Mouse (Mus musculus) brain, embryonic 14.5 days (tissue): ENCODE measurements at regions not wholly inside any gene's neighbourhood (a gene's known extent, or its start where the extent isn't known, plus 50 kb on each side); places are given as distances from the start of the nearest gene placed in this dataset.

Experiments
- CTCF ChIP-seq: fragments of 200-500 bp; IDR thresholded peaks from 2 replicates; pipeline ENCODE4 v1.5.1; 2012; ENCODE audit warnings: inconsistent platforms, mild to moderate bottlenecking, moderate library complexity, borderline replicate concordance; ENCODE audit not compliant: insufficient read depth, insufficient read length; ENCODE audit errors: extremely low read depth
- POLR2A ChIP-seq: fragments of 200-500 bp; IDR thresholded peaks from 2 replicates; pipeline ENCODE4 v1.6.1; 2012; ENCODE audit warnings: mild to moderate bottlenecking, inconsistent platforms, borderline replicate concordance; ENCODE audit not compliant: poor library complexity, insufficient read depth, insufficient read length, severe bottlenecking; ENCODE audit errors: extremely low read depth

GRCm38 (mm10) chr8:116255398-116255797, 249.4 kb upstream of the Dynlrb2 start:
- no peak for TF ChIP-seq CTCF
- TF ChIP-seq POLR2A, result no peak
